Mouse (Mus musculus): ENCODE measurements around the gene Fancc.
"Not testable (repeated sequence)": the region's sequence is repeated elsewhere in the genome, so short reads cannot be mapped to it uniquely, and the experiment has no call there.

Fancc gene

GRCm38 (mm10) chr13:63514931-63515360, 17.9 kb upstream of the Fancc start:
- no peak for DNase-seq

DNA sequence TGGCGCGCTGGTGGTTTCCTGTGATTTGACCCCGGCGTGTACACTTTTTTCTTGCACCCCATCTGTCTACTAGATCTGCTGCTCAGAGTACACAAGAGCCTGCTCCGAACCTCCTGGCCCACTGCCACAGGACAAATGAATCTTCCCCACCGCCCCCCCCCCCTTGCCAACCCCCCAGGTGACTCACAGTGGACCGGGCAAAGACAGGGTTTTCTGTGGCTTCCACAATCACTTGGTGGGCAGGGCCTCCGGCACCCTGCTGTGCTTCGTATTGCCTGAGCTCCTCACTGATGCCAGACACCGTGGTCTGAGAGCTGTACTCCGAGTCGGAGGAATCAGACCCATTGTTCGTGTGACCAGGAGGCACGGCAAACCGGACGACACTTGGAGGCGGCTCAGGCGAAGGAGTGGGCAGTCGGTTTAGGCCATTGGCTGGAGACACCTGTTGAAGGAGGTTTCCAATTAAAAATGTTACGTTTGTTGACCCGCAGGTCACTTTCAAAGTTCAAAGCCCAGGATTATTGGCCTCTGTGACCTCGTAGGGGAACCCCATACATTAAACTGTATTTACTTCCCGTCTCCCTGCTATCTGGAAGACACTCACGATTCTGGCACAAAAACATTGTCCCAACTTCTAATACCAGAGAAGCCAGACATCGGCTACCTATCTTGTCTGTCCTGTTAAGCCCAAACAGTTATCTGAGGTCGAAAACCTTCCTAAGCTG, 16.5 kb upstream of the Fancc start:
- peak; percentile 32 for DNase-seq

- no peak for DNase-seq
These were observed 15.3 kb upstream of the Fancc start for GRCm38 (mm10) chr13:63512411-63512810.

- no peak for DNase-seq
These were observed 10.7 kb upstream of the Fancc start for GRCm38 (mm10) chr13:63507821-63508220.

- no peak for DNase-seq
These were observed 10.0 kb upstream of the Fancc start for GRCm38 (mm10) chr13:63507001-63507556.

GRCm38 (mm10) chr13:63506364-63506763, 9.3 kb upstream of the Fancc start:
- DNase-seq: no peak

GRCm38 (mm10) chr13:63502391-63502790, 5.3 kb upstream of the Fancc start:
- no peak for DNase-seq

DNA sequence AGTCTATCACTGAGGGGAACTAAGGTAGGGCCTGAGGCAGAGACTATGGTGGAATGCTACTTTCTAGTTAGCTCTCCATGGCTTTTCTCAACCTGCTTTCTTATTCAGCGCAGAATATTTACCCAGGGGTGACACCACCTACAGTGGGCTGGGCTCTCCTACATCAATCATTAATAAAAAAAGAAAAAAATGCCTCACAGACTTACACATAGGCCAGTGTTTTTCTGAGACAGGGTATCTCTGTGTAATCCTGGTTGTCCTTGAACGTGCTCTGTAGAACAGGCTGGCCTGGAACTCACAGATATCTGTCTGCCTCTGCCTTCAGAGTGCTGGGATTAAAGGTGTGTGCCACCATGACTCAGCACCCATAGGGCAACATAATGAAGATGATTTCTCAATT, 2.4 kb upstream of the Fancc start:
- DNase-seq: no peak

- DNase-seq: no peak
These were observed 9.4 kb downstream of the Fancc start for GRCm38 (mm10) chr13:63487707-63488042.

GRCm38 (mm10) chr13:63486791-63487706, 10.0 kb downstream of the Fancc start:
- DNase-seq: peak; percentile 67

DNA sequence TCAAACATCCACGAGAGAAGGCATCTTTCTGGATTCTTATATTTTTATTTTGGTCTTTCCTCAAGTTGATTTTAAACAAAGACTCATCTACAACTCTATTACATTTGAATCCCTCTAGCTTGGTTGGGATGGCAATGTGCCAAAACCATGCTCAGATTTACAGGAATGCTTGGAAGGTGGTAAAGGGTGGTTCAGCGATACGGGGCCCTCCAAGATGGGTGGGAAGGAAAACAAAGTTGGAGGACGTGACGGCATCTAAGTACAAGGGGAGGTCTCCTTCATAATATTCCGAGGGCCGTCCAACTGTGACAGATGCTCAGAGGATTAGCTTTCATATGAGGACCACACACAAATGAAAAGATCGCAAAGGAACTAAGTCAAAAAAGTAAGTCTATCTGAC, 21.7 kb downstream of the Fancc start:
- no peak for DNase-seq

- no peak for DNase-seq
These were observed 44.2 kb downstream of the Fancc start for GRCm38 (mm10) chr13:63452898-63453297.

DNA sequence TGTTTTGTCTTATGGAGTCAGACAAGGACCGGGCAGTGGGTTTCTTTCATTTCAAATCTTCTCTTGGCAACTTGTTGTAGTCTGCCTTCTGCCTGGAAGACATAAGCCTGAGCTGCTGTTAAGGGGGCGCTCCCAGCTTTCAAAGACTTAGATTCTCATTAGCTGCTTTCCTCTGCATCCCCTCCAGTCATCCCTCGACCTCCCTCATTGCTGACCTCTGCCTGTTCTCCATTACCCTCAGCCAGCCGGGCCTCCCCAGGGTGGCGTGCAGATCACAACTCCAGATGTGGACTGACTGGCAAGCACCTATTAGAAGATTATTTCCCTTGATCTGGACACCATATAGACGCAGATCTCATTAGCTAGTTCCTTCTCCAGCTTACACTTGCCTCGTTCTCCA, 45.9 kb downstream of the Fancc start:
- DNase-seq: no peak

GRCm38 (mm10) chr13:63445419-63445818, 51.7 kb downstream of the Fancc start:
- DNase-seq: no peak

DNA sequence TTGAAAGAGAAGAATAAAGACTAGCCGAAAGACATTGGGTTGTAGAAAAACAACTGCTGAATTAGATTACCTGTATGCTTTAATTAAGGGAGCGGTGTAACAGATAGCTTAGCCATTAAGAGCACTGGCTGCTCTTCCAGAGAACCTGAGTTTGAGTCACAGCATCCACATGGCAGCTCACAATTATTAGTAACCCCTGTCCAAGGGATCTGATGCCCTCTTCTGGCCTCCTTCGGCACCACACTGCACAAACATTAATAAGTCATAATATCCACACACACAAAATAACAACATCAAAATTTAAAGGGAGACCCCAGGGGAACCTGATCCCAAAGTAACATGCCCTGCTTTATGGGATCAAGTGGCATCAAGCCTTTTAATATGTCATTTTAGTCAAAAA, 64.3 kb downstream of the Fancc start:
- DNase-seq: peak; percentile 24

DNA sequence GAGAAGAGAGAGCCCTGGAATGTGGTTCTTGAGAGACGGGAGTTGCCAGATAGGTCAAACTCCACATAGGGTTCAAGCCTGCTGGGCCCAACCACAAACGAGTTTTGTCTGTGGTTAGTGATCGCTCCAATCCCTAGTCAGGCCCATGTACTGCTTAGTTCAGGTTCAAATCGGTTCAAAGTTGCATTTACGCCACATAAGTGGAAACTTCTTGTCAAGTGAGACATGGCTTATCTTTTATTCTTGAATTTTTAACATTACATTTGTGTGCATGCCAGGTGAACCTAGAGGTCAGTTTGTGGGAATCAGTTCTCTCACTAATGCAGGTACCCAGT, 65.3 kb downstream of the Fancc start:
- no peak for DNase-seq

- DNase-seq: peak; percentile 97
These were observed 65.8 kb downstream of the Fancc start for GRCm38 (mm10) chr13:63431030-63431856.

GRCm38 (mm10) chr13:63430681-63431029, 66.4 kb downstream of the Fancc start:
- DNase-seq: no peak

GRCm38 (mm10) chr13:63430206-63430605, 66.9 kb downstream of the Fancc start:
- no peak for DNase-seq

- DNase-seq: not testable (repeated sequence)
These were observed 68.9 kb downstream of the Fancc start for GRCm38 (mm10) chr13:63428211-63428610.

DNA sequence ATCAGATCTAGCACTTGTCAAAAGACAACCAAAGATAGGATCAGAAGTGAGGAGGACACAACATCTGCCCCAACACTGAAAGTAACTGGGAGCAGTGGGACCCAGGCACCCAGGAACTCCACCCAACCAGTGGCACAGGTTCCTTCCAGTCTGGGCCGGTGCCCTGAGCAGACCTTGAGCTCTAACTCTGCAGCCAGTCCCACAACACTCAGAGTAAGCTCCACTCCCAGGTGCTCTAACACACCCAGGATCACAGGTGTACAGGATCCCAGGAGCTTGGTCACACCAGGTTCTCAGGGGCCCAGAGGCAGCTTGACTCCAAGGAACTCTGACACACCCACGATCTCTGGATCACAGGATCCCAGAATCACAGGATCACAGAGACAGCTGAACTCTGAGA, 74.0 kb downstream of the Fancc start:
- DNase-seq: no peak

DNA sequence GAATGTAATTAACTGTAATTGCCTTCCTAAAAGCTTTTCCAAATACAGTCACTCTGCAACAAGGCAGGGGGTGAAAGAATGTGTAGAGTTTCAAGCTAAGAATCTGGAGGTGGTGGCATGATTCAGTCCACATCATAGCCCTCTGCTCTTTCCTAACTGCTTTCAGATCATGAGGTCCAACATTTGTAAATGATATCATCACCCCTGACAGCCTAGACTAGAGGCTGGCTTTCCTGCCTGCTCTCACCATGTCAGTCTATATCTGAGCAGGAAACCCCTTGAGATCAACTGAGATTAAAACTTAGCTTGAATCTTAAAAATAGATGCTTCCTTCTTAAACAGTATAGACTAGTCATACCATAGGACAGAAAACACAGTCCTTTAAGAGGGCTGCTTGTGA, 75.9 kb downstream of the Fancc start:
- no peak for DNase-seq

- no peak for DNase-seq
These were observed 78.9 kb downstream of the Fancc start for GRCm38 (mm10) chr13:63418148-63418547.

All from retina, postnatal 1 day (tissue).